Mouse (Mus musculus): ENCODE measurements around the gene Zfp52.

Zfp52 gene

GRCm38 (mm10) chr17:21557831-21558230 is 22.5 kb downstream of the Zfp52 start:
- peak; percentile 69 for DNase-seq (ENCODE audit: low read depth, low spot score)

GRCm38 (mm10) chr17:21566220-21566619 is 30.9 kb downstream of the Zfp52 start:
- peak; percentile 92 for DNase-seq (ENCODE audit: low read depth, low spot score)

GRCm38 (mm10) chr17:21566728-21567349 is 31.5 kb downstream of the Zfp52 start, which contains the start of gene Zfp948:
Zfp948 (plus strand) TSS chr17:21567008.
- DNase-seq (ENCODE audit: low read depth, low spot score) = peak; percentile 96

GRCm38 (mm10) chr17:21567696-21568095 is 32.4 kb downstream of the Zfp52 start:
- DNase-seq (ENCODE audit: low read depth, low spot score) = peak; percentile 32

- no peak for DNase-seq (ENCODE audit: low read depth, low spot score)
Measured at GRCm38 (mm10) chr17:21579080-21579479, 43.7 kb downstream of the Zfp52 start.

GRCm38 (mm10) chr17:21579493-21580175 is 44.3 kb downstream of the Zfp52 start:
- peak; percentile 72 for DNase-seq (ENCODE audit: low read depth, low spot score)

- no peak for DNase-seq (ENCODE audit: low read depth, low spot score)
Measured at GRCm38 (mm10) chr17:21585521-21585920, 50.2 kb downstream of the Zfp52 start.

All from brain, adult 2 months (tissue).